Mouse (Mus musculus) left cerebral cortex, postnatal 25 days (tissue): ENCODE data around the gene Tsx. TPM values are rescaled to one million over a fixed set of nuclear protein-coding genes. Genes with fewer than 3 reads are reported as not detected.

ENCODE experiments used
- DNase-seq, 2 experiments: peaks; one replicate each; pipeline ENCODE4 v3.0.0; 2022; ENCODE audit warnings: low spot score in 2 of 2, mixed read lengths in 1 of 2
- intact Hi-C: fragments of 180-260 bp; cut with DNase I; formaldehyde crosslinking; loops from one replicate; pipeline ENCODE4 v1.15.1; 2025
- total RNA-seq, 2 experiments: library from RNA; stranded (reverse); gene quantifications; 2 replicates each; pipeline ENCODE4 v1.2.3; 2021

Tsx gene
- total RNA-seq, 2 experiments from 2014 or later, result not detected

DNA sequence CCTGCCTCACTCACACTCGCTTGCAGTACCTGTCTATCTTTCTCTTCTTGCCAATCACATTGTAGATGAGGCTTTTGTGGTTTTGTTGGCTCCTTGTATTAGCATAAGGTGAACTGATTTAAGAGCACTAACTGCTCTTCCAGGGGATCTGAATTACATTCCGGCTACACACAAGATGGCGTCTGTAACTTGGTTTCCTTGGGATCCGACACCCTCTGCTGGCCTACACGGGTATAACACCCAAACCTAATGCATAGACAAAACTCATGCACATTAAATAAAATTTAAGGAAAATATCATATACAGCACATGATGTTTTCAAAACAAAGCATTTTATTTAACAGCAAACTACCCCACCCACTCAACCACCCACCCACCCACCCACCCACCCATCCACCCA, 45.8 kb downstream of the Tsx start:
- intact Hi-C loops, result no loop called here
- DNase-seq, result no peak

DNA sequence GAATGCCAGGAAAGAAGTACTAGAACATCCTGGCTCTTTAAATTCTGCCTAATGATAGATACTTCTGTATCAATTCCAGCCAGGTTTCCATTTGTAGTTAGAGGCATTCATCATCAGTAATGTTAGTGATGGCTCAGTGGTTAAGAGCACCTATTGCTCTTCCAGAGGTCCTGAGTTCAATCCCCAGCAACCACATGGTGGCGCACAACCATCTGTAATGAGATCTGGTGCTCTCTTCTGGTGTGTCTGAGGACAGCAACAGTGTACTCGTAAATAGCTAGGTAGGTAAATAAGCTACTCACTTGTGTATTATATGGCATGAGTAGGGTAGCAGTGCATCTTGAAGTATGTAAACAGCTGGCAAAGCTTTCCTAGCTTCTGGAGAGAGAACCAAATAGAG, 54.7 kb downstream of the Tsx start:
- DNase-seq, result no peak
- intact Hi-C loops, result no loop called here

DNA sequence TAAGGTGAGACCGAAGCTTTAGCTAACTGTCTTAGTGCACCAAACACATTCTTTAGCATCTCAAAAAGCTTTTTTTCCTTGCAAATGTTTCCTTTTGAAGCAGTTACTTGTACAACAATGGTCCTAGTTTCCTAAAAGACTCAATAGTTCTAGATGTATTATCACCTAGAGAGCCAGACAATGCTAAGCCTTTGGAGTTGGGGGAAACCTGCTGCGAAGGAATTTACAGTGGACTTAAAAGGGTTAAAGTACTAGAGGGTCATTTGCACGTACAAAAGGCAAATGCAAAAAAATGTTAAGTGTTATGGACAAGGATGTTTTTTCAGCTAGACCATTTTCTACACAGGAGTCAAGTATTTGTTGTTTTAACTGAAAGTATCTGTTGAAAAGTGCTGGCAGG, 58.1 kb downstream of the Tsx start:
- DNase-seq, result no peak
- intact Hi-C loops, result no loop called here

Other genes with a start within 250 kb of the Tsx start
- 10 to 100 TPM; 89.7 to 97.3 TPM for gene Nap1l2, start 227.8 kb upstream of the Tsx start, total RNA-seq
- gene Cdx4, start 93.1 kb upstream of the Tsx start, total RNA-seq, result not detected
- gene Chic1, start 58.0 kb upstream of the Tsx start, total RNA-seq, result 10 to 100 TPM; 18.6 to 19.0 TPM
- gene Gm26992, start 7.5 kb downstream of the Tsx start, total RNA-seq, result not detected
- gene Zcchc13, start 216.1 kb downstream of the Tsx start, total RNA-seq, result not detected